Mouse (Mus musculus) activated CD4-positive, CD25-positive, alpha-beta regulatory T cell (primary cell): ENCODE data around the gene Lmntd1. TPM values are rescaled to one million over a fixed set of nuclear protein-coding genes. Genes with fewer than 3 reads are reported as not detected.

Source experiments
- polyA plus RNA-seq, 2 experiments: library from polyadenylated mRNA; unstranded; fragments of 100-300 nt; shearing (Covaris generic); gene quantifications; one replicate each; pipeline ENCODE4 v1.2.1; 2017

Gene Lmntd1
- under 1 TPM in 1 of 2 experiments, not detected in 1; 0.43 TPM for polyA plus RNA-seq

DNA sequence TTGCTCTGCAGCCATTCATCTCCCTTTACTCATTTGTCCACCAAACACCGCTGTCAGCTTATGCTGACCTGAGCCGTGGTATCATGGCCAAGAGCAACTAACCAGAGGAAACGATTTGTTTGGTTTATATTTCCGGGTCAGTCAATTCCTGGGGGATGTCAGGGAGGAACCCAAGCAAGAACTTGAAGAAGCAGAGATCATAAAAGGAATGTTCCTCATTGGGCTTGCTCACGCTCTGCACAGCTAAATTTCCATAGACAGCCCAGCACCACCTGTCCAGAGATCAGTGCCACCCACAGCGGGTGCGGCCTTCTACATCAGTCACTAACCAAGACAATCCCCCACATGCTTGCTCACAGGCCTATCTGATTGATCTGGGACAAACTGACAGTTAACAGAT is at the start of gene Lmntd1:
Gene Lmntd1, minus strand, starts transcription at position 101 of the 400 bp plus-strand sequence.

DNA sequence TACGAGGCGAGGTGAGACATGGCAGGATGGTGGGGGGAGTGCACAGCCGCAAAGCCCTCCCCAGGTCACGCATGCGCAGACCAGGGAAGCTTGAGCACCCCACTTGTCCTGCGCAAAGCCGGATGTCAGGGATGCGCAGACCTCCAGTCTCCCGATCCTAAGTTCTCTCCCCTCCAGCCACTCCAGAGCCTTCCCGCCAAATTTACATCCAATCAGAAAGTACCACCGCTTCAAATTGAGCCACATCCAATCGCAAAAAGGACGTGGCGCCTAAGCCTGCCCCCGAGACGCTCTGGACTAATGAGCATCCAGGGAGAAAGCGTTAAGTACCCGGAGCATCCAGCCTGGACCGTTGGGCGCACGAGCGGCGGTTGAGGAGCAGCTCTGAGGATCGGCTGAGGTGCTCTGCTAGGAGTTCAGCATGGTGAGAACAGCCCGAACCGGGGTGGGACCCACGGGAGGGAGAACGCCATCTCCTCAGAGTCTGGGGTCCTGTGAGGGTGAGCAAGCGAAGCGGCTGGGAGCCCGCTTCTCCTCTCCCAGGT is 1.6 kb upstream of the Lmntd1 start, which contains the start of gene Tuba3b:
Gene Tuba3b, plus strand, starts transcription at position 92 of the 545 bp plus-strand sequence.

Other genes starting within 250 kb of the Lmntd1 start
- gene Tuba3b, start 1.4 kb upstream of the Lmntd1 start, polyA plus RNA-seq = not detected
- gene Rassf8, start 132.4 kb upstream of the Lmntd1 start, polyA plus RNA-seq = under 1 TPM in 1 of 2 experiments, not detected in 1; 0.80 TPM